Mouse (Mus musculus): ENCODE data around the gene Clrn1.

Gene Clrn1

GRCm38 (mm10) chr3:58831586-58831985 is 53.6 kb downstream of the Clrn1 start:
- DNase-seq (ENCODE audit: low spot score in 2 of 2): no peak

- no peak for DNase-seq (ENCODE audit: low spot score in 2 of 2)
These were observed 55.2 kb downstream of the Clrn1 start for GRCm38 (mm10) chr3:58829926-58830325.

- DNase-seq (ENCODE audit: low spot score in 2 of 2): peak in 1 of 2 experiments; percentile 23
These were observed 56.6 kb downstream of the Clrn1 start for GRCm38 (mm10) chr3:58828366-58829153.

- DNase-seq (ENCODE audit: low spot score in 2 of 2): no peak
These were observed 58.9 kb downstream of the Clrn1 start for GRCm38 (mm10) chr3:58826266-58826665.

GRCm38 (mm10) chr3:58822211-58822610 is 62.9 kb downstream of the Clrn1 start, which contains the start of gene Mindy4b-ps:
Gene Mindy4b-ps, minus strand, starts transcription at chr3:58822311.
- no peak for DNase-seq (ENCODE audit: low spot score in 2 of 2)

- DNase-seq (ENCODE audit: low spot score in 2 of 2): no peak
These were observed 67.8 kb downstream of the Clrn1 start for GRCm38 (mm10) chr3:58817337-58817736.

GRCm38 (mm10) chr3:58814191-58814590 is 70.9 kb downstream of the Clrn1 start:
- DNase-seq (ENCODE audit: low spot score in 2 of 2): no peak

GRCm38 (mm10) chr3:58810353-58810752 is 74.8 kb downstream of the Clrn1 start:
- peak; percentile 38 to 52 for DNase-seq (ENCODE audit: low spot score in 2 of 2)

GRCm38 (mm10) chr3:58809111-58809915 is 75.8 kb downstream of the Clrn1 start:
- DNase-seq (ENCODE audit: low spot score in 2 of 2): no peak

- no peak for DNase-seq (ENCODE audit: low spot score in 2 of 2)
These were observed 76.5 kb downstream of the Clrn1 start for GRCm38 (mm10) chr3:58808636-58809035.

- DNase-seq (ENCODE audit: low spot score in 2 of 2): no peak
These were observed 80.4 kb downstream of the Clrn1 start for GRCm38 (mm10) chr3:58804745-58805144.

GRCm38 (mm10) chr3:58798676-58799075 is 86.5 kb downstream of the Clrn1 start:
- no peak for DNase-seq (ENCODE audit: low spot score in 2 of 2)

GRCm38 (mm10) chr3:58798245-58798644 is 86.9 kb downstream of the Clrn1 start:
- DNase-seq (ENCODE audit: low spot score in 2 of 2): no peak

All from right cerebral cortex, adult 2 months (tissue).